Mouse (Mus musculus): ENCODE data around the gene Zfp626. TPM values are rescaled to one million over a fixed set of nuclear protein-coding genes. Genes with fewer than 3 reads are reported as not detected.
A peak's percentile ranks its signal among the peaks of the same experiment; 100 is the strongest.
"Not testable (repeated sequence)": the region's sequence is repeated elsewhere in the genome, so short reads cannot be mapped to it uniquely, and the experiment has no call there.

Gene Zfp626
- 2.4 and 2.5 TPM in 2 replicates for polyA plus RNA-seq (2015; fragmentation: Nextera tagmentation; extraction: Ambion mirVana)

DNA sequence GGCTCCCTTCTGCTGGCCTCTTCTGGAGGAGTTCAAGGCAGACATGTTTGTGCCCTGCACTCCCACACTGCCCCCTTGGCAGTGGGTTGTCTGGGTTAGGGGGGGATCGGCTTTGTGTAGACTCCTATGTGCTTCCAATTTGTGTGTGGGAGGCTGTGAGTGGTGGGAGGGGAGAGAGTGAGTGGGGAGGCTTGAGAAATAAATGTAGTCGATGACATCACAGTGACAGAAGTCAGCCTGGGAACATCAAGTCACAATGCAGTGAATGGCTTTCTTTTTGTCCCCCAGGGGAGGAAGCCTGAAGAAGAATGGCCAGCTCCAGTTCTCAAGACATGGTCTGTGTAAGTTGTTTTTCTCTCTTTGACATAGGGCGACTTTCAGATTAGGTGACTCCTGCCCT is at the start of gene Zfp626:
Gene Zfp626 (plus strand): TSS at position 301 of the 400 bp plus-strand sequence.
- not testable (repeated sequence) for ATAC-seq (replicated peaks; ENCODE audit: low FRiP score); H3K4me3 ChIP-seq (replicated peaks); H3K9ac ChIP-seq; H3K4me2 ChIP-seq; H3K27me3 ChIP-seq; H3K4me1 ChIP-seq; H3K27ac ChIP-seq; H3K9me3 ChIP-seq (replicated peaks)
- 82% methylated on average over 3 of the region's 3 CpGs for WGBS
- H3K36me3 ChIP-seq = peaks cover 44% of the 10 kb centered on the region

DNA sequence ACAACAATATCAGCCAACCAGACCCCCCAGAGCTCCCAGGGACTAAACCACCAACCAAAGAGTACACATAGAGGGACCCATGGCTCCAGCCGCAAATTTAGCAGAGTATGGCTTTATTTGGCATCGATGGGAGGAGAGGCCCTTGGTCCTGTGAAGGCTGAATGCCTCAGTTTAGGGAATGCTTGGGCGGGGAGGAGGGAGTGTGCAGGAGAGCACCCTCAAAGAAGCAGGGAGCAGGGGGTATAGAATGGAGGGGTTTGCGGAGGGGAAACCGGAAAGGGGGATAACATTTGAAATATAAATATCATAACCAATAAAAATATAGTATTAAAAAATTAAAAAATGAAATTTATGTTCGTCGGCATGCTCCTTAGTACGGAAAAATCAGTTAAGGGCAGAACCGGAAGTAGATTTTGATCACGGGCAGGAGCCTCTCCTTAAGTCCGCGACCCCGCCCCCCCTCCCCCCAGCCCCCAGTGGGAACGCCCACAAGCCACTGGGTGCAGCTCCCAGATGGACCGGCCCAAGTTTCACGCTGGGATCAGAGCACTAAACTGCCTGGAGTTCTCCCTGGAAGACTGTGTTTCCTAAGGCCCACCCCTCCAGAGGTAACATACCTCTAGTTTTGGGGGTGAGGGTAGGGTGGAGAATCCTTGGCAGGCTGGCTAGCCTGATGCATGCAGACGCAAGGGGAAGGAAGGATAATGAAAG is 41.7 kb upstream of the Zfp626 start:
- Histone ChIP-seq H3K27me3 (no peaks in the 10 kb centered on the region), H3K9ac (0 out of 2 replicates have a peak overlapping the region, but pooled peaks have one; percentile 10), H3K4me3 (replicated peaks) (peak overlapping the region; percentile 34), H3K27ac (no peak overlapping the region), H3K4me1 (0 out of 2 replicates have a peak, but pooled peaks cover 4% of the 10 kb centered on the region), H3K9me3 (replicated peaks) (no peaks in the 10 kb centered on the region), H3K4me2 (peak overlapping the region; percentile 59), H3K36me3 (no peaks in the 10 kb centered on the region)
- WGBS = 12% methylated on average over 17 of the region's 17 CpGs
- ATAC-seq (replicated peaks; ENCODE audit: low FRiP score) = no peak

DNA sequence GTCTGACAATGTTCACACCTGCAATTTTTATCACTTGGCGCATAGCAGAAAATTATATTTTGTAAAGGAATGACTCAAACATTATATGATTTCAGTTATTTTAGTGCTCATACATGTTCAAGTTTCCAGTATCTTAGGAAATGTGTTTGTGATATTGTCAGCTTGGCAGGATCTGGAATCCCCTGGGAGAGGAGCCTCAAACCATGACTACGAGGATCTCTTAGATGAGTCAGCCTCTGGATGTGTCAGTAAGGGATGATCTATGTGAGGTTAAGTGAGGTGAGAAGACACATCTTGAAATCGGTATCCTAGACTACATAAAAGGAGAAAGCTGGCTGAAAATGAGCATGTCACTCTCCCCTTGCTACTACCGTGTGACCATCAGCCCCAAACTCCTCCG is 17.7 kb upstream of the Zfp626 start:
- Histone ChIP-seq H3K27ac (no peak overlapping the region), H3K4me2 (no peak overlapping the region), H3K9me3 (replicated peaks) (peaks cover 10% of the 10 kb centered on the region; the same call in 1 of the 2 replicates), H3K9ac (no peak overlapping the region), H3K36me3 (no peaks in the 10 kb centered on the region), H3K27me3 (no peaks in the 10 kb centered on the region), H3K4me1 (no peaks in the 10 kb centered on the region), H3K4me3 (replicated peaks) (no peak overlapping the region)
- WGBS = 83% methylated on average over 5 of the region's 5 CpGs
- no peak for ATAC-seq (replicated peaks; ENCODE audit: low FRiP score)

DNA sequence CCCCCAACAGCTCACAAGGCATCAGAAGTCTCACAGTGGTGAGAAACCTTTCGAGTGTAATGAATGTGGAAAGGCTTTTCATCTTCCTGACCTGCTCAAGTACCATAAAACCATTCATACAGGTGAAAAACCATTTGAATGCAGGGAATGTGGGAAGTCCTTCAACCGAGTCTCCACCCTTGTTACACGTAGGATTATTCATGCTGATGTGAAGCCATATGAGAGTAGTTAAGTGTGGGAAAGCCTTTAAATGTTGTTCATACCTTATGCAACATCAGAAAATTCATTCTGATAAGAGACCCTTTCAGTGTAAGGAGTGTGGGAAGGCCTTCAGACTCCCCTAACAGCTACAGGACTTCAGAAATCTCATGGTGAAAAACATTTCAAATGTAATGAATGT is 13.1 kb upstream of the Zfp626 start:
- WGBS = 26% methylated on average over 3 of the region's 3 CpGs
- not testable (repeated sequence) for H3K4me3 ChIP-seq (replicated peaks); H3K9me3 ChIP-seq (replicated peaks); ATAC-seq (replicated peaks; ENCODE audit: low FRiP score); H3K27me3 ChIP-seq; H3K9ac ChIP-seq; H3K36me3 ChIP-seq; H3K4me2 ChIP-seq; H3K27ac ChIP-seq; H3K4me1 ChIP-seq

DNA sequence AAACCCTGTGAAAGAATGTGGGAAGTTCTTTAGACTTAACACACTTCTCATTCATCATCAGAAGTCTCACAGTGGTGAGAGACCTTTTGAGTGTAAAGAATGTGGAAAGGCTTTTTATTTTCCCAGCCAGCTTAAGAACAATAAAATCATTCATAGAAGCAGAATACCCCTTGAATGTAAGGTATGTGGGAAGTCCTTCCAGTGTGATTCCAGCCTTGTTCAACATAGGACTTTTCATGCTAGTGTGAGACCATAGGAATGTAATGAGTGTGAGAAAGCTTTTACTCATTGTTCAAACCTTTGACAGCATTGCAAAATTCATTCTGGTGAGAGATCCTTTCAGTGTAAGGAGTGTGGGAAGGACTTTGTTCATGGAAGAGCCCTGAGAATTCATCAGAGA is 12.4 kb upstream of the Zfp626 start:
- Histone ChIP-seq H3K4me1 (peaks cover 7% of the 10 kb centered on the region), H3K9ac (no peak overlapping the region), H3K9me3 (replicated peaks) (no peaks in the 10 kb centered on the region), H3K4me3 (replicated peaks) (no peak overlapping the region), H3K4me2 (no peak overlapping the region), H3K27ac (no peak overlapping the region), H3K27me3 (no peaks in the 10 kb centered on the region), H3K36me3 (no peaks in the 10 kb centered on the region)
- no peak for ATAC-seq (replicated peaks; ENCODE audit: low FRiP score)

DNA sequence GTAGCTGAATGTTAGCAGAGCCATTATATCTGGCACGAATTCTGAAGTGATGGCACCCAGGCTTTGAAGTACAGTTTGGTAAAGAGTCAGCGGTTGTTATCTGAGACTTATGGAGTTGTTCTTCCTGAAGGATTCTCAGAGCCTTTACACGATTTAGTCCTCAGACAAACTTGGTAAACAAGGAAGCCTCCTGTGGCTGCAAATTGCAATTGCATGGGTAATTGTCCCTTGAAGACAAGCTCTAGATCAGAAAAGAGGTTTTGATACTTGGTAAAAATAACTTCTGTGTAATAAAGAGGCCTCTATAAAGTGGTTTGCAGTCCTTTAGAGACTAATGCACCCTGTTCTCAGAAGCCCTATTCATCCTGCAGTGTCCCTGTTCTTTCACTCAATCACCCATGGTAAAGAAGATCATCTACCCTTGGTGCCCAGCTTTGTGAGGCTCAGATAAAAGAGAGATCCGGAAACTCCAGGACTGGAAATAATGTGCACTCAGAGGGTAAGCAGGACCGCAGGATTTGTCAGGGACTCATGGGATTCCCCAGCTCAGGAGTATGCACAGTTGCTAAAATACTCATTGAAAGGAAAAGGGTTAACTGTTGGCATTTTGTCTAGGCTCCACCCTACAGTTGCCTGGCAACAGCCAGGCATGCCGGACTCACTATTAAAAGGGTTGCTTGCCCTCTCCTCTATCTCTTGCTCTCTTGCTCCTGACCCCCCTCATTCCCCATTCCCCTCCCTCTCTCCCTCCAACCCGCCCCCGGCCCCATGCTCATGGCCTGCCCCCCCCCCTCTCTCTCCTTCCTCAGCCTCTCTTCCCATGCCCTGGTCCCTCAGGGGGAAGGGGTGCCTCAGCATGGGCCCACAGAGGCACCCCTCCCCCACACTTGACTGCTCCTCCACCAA is 8.8 kb upstream of the Zfp626 start:
- peak overlapping the region; percentile 48 for H3K4me2 ChIP-seq
- ATAC-seq (replicated peaks; ENCODE audit: low FRiP score) = peak; percentile 79
- peak overlapping the region; percentile 20; the same call in 1 of the 2 replicates for H3K4me3 ChIP-seq (replicated peaks)
- no peaks in the 10 kb centered on the region for H3K36me3 ChIP-seq
- peak overlapping the region; percentile 67 for H3K27ac ChIP-seq
- no peaks in the 10 kb centered on the region for H3K9me3 ChIP-seq (replicated peaks)
- no peaks in the 10 kb centered on the region for H3K27me3 ChIP-seq
- peaks cover 7% of the 10 kb centered on the region for H3K4me1 ChIP-seq
- WGBS = 38% methylated on average over 7 of the region's 8 CpGs
- no peak overlapping the region for H3K9ac ChIP-seq

DNA sequence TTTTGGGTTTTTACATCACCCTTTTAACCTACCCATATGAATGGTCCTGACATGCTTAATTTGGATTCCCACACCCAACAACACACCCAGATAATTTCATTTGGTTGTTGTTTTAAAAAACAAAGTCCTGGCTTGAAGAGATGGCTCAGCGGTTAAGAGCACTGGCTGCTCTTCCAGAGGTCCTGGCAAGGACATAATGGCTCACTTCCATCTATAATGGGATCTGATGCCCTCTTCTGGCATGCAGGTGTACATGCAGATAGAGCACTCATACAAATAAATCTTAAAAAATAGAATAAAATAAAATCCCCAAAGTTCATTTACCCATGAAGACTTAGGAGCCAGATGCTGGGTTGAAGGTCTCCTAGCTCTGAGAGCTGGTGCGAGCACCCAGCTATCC is 5.9 kb upstream of the Zfp626 start:
- 55% methylated on average over 2 of the region's 2 CpGs for WGBS
- ATAC-seq (replicated peaks; ENCODE audit: low FRiP score) = no peak
- Histone ChIP-seq H3K9me3 (replicated peaks) (no peaks in the 10 kb centered on the region), H3K9ac (no peak overlapping the region), H3K4me2 (no peak overlapping the region), H3K4me1 (peaks cover 14% of the 10 kb centered on the region), H3K27me3 (no peaks in the 10 kb centered on the region), H3K4me3 (replicated peaks) (no peak overlapping the region), H3K27ac (no peak overlapping the region), H3K36me3 (no peaks in the 10 kb centered on the region)

DNA sequence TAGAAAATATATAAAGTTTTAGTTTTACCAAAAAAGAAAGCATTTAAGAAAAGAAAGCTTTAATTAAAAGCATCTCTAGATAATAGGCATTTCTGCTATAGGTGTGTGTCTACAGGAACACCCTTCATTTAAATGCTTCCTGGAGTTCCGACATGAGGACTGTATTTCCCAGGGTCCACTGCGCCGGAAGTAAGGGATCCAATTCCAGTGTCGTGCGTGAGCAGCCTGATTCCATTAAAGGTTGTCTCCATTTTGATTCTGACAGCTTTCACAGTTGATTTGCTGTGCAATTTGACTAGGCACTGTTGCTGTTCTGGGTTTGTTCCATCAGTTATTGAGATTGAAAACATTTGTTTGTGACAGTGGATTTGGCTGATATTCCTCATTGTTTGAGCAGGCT is 4.0 kb upstream of the Zfp626 start:
- H3K4me3 ChIP-seq (replicated peaks) = no peak overlapping the region
- H3K36me3 ChIP-seq = peaks cover 7% of the 10 kb centered on the region
- no peak for ATAC-seq (replicated peaks; ENCODE audit: low FRiP score)
- H3K9me3 ChIP-seq (replicated peaks) = no peaks in the 10 kb centered on the region
- peaks cover 11% of the 10 kb centered on the region for H3K4me1 ChIP-seq
- no peak overlapping the region for H3K9ac ChIP-seq
- no peak overlapping the region for H3K27ac ChIP-seq
- 73% methylated on average over 5 of the region's 5 CpGs for WGBS
- no peak overlapping the region for H3K4me2 ChIP-seq
- H3K27me3 ChIP-seq = no peaks in the 10 kb centered on the region

DNA sequence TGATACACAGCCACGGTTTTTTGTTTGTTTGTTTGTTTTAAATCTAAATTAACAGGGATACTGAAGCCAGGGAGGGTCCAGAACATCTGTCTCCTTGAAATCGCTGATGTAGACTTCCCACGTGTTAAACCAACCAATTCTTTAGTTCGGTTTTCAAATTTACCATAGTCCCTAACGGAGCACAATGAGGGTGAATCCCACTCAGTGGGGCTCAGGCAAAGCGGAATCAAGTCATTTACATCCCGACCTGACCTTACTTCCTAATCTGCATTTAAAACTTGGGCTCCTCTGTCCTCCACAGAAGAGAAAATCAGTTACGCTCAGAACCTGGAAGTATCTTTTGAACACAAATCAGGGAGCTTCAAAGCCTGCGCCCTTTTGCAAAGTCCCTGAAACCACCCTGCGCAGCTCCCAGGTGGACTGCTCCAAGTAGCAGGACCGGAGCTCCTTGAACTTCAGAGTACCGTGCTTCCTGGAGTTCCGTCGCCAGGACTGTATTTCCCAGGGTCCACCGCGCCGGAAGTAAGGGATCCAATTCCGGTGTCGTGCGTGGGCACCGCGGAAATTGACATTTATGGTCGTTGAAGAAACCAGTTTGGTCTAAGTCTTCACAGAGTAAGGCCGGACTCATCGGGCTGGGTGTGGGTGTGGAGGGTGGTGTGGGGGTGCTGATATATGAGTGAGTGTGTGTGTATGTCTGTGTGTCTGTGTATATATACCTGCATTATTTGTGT is 2.5 kb upstream of the Zfp626 start:
- WGBS = under 1% methylated on average over 25 of the region's 25 CpGs
- ATAC-seq (replicated peaks; ENCODE audit: low FRiP score) = peak; percentile 95
- Histone ChIP-seq H3K27me3 (no peaks in the 10 kb centered on the region), H3K9me3 (replicated peaks) (no peaks in the 10 kb centered on the region), H3K4me2 (peak overlapping the region; percentile 72), H3K9ac (peak overlapping the region; percentile 52), H3K4me3 (replicated peaks) (peak overlapping the region; percentile 57), H3K36me3 (peaks cover 22% of the 10 kb centered on the region), H3K4me1 (peaks cover 7% of the 10 kb centered on the region; the same call in 1 of the 2 replicates), H3K27ac (peak overlapping the region; percentile 87)

DNA sequence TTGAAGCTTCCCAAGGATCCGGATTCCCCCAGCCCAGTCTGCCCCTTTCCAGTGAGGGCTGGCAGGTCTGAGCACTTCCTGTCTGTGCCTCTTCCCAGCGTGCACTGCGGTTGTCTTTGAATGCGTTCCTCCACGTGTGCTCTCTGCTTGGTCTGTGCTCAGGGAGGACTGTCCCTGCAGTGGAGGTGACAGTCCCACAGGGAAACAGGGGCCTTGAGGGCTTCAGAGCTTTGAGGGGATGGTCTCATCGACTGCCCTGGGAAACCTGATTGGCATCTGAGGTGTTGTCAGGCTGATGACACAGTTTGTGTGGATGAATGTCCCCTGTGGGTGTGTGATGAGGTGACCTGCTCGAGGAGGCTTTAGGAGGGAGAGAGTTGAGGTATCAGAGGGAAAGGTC is 309 bp downstream of the Zfp626 start:
- H3K36me3 ChIP-seq = peaks cover 48% of the 10 kb centered on the region
- H3K4me1 ChIP-seq; H3K27me3 ChIP-seq; H3K4me2 ChIP-seq; H3K9ac ChIP-seq; H3K27ac ChIP-seq; ATAC-seq (replicated peaks; ENCODE audit: low FRiP score); H3K4me3 ChIP-seq (replicated peaks); H3K9me3 ChIP-seq (replicated peaks): not testable (repeated sequence)
- WGBS = 84% methylated on average over 7 of the region's 7 CpGs

DNA sequence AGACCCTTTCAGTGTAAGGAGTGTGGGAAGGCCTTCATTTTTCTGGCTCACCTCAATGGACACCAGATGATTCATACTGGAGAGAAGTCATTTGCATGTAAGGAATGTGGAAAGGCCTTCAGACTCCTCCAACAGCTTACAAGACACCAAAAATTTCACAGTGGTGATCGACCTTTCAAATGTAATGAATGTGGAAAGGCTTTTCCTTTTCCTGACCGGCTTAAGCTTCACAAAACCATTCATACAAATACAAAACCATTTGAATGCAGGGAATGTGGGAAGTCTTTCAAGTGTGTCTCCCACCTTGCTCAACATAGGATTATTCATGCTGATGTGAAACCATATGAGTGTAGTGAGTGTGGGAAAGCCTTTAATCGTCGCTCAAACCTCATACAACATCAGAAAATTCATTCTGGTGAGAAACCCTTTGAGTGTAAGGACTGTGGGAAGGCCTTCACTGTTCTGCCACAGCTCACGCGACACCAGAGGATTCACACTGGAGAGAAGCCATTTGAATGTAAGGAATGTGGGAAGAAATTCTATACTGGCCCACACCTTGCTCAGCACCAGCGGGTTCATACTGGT is 11.6 kb downstream of the Zfp626 start:
- ATAC-seq (replicated peaks; ENCODE audit: low FRiP score) = no peak
- Histone ChIP-seq H3K36me3 (peaks cover 65% of the 10 kb centered on the region), H3K9me3 (replicated peaks) (no peaks in the 10 kb centered on the region), H3K4me2 (no peak overlapping the region), H3K27ac (no peak overlapping the region), H3K27me3 (no peaks in the 10 kb centered on the region), H3K4me1 (no peaks in the 10 kb centered on the region), H3K4me3 (replicated peaks) (no peak overlapping the region), H3K9ac (no peak overlapping the region)
- WGBS = 95% methylated on average over 7 of the region's 7 CpGs

All from kidney, embryonic 15.5 days (tissue).